Mouse (Mus musculus) embryo, embryonic 10.5 days (tissue): ENCODE measurements around the gene Rin2.

Source experiments
- DNase-seq: peaks from one replicate; pipeline ENCODE4 v3.0.0-alpha.2; 2015; ENCODE audit warnings: low spot score

Rin2 gene

GRCm38 (mm10) chr2:145829231-145829630 lies 154.2 kb downstream of the Rin2 start:
- no peak for DNase-seq

- no peak for DNase-seq
Measured at GRCm38 (mm10) chr2:145830417-145830816, 155.4 kb downstream of the Rin2 start.

- DNase-seq: peak; percentile 77
Measured at GRCm38 (mm10) chr2:145831949-145832835, 157.2 kb downstream of the Rin2 start.

DNA sequence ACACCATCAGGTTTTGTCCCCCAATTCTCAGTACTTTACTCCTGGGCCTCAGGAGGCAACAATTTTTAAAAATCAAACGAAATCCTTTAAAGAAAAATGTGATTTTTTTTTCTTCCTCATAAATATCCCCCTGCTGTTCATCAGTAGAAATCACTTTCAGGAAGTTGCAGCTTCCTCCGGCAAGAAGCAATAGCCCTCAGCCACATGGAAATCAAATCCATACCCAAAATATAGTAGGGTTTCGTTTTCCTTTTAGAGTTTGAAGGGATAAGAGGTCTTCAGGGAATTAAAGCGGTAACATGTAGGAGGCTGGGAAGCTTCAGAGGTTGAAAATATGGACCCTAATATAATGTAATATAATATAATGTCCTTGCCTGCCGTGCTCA lies 157.8 kb downstream of the Rin2 start:
- no peak for DNase-seq

GRCm38 (mm10) chr2:145833341-145833740 lies 158.3 kb downstream of the Rin2 start:
- DNase-seq: no peak

GRCm38 (mm10) chr2:145835920-145836319 lies 160.9 kb downstream of the Rin2 start:
- no peak for DNase-seq

DNA sequence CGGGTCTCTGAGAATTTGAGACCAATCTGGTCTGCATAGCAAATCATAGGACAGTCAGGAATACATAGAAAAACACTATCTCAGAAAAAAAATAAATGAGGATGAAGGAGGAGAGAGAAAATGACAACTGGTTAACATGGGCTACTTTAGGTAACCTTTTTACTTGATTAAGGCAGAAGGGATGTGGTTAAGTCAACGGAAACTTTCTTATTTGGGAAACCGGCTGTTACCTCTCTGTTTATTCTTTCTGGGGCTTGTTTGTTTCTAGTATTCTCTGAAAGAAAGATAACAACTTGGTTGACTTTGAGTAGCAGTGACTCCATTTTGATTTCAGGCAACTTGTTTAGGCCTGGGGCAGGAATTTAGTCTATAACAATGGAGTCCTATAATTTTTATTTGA lies 163.7 kb downstream of the Rin2 start:
- DNase-seq: no peak

GRCm38 (mm10) chr2:145839565-145840315 lies 164.7 kb downstream of the Rin2 start:
- DNase-seq: no peak

- no peak for DNase-seq
Measured at GRCm38 (mm10) chr2:145840320-145840719, 165.3 kb downstream of the Rin2 start.

DNA sequence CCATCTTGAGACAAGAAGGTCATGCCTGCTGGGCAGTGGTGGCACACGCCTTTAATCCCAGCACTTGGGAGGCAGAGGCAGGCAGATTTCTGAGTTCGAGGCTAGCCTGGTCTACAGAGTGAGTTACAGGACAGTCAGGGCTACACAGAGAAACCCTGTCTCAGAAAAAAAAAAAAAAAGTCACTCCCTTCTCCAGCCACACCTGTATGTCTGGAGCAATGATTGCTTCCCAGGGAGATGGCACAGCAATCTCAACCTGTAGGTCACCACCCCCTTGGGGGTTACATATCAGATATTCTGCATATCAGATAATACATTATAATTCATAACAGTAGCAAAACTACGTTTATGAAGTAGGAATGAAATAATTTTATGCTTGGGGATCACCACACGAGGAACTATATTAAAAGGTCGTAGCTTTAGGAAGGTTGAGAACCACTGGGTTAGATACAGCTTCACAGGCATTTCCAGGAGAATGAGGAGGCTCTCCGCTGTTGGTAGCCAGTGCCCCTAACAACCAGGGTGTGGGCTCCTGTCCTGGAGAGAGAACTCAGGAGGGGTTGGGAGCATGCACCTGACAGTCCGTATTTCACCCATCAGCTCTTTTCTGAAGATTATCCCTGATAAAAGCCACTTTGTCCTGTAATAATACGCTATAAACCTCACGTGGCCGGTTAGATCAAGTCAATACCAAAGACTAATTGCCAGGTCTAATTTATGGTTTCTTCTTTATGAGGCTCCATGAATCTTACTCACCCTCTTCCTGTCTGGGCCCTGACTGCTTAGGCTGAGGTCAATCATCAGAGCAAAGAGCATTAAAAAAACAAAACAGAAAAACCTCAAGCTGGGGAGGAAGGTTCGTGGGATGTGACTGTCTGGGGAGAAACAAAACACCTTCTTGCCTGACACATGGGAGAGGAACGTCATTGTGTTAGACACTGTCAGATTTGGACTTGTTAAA lies 166.2 kb downstream of the Rin2 start:
- DNase-seq: no peak

DNA sequence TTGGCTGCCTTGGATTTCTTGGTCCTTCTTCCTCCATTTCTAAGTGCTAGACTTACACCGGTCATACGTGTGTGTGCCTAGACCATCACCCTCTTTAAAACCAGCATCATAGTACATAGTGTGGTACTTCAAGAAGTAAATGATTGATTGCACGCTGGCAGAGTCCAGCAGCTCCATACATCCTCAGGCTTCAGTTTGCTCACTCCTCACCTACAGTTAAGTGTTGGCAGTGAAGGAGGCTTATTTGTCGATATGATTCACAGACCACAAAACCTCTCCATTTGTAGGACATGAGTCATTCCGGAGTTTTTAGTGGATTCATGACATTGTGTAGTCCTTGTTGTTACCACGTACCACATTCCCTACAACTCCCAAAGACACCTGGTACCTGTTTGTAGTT lies 168.3 kb downstream of the Rin2 start:
- DNase-seq: no peak

DNA sequence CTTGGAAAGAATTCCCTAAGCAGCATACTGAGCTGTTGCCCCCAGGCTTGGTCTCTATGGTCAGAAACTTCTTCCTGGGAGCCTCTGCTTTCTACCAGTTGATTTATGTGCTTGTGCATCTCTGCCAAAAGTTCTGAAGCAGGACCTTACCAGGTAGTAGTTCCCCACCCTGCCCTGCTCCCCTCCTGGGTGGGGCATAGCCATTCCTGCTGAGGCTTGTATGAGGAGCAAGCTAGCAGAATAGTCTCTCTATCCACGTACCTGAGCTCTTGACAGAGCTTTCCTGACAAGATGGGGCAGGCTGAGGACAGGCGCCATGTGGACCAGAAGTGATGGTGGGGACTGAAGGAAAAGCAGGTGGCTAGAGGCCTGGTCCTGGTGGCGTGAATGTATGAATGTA lies 171.6 kb downstream of the Rin2 start:
- DNase-seq: no peak

DNA sequence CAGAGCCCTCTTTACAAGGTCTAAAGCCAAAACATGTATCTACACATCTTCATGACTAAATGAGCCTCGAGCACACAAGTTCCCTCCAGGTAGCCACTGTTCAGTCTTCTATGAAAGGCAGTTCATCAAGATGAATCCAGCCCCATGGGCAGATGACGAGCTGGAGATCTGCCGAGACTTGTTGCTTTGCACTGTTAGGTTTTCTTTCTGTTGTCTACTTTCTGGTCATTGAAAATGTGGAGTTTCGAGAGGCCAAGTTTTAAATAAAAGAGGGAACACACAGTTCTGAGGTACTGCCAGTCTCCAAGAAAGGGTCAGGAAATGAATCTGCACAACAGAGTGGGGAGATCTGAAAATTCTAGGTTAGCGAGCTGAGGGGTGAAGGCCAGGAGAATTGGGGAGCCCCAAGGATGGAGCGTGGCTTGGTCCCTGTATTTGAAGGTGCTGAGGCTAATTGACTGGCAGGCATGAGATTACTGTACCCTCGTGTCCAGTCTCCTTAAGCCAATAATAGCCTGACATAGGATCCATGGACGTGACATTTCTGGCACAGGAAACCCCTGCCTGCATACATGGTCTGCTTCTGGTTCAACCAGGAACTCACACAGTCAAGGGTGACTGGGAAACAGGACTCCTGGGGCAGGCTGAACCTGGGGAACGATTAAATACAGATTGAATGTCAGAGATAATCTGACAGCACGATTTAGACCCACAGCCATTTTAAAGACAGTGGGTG lies 174.3 kb downstream of the Rin2 start:
- no peak for DNase-seq

- DNase-seq: peak; percentile 32
Measured at GRCm38 (mm10) chr2:145850779-145851178, 175.8 kb downstream of the Rin2 start.

- DNase-seq: no peak
Measured at GRCm38 (mm10) chr2:145855831-145856230, 180.8 kb downstream of the Rin2 start.

- DNase-seq: no peak
Measured at GRCm38 (mm10) chr2:145857864-145858263, 182.8 kb downstream of the Rin2 start.

DNA sequence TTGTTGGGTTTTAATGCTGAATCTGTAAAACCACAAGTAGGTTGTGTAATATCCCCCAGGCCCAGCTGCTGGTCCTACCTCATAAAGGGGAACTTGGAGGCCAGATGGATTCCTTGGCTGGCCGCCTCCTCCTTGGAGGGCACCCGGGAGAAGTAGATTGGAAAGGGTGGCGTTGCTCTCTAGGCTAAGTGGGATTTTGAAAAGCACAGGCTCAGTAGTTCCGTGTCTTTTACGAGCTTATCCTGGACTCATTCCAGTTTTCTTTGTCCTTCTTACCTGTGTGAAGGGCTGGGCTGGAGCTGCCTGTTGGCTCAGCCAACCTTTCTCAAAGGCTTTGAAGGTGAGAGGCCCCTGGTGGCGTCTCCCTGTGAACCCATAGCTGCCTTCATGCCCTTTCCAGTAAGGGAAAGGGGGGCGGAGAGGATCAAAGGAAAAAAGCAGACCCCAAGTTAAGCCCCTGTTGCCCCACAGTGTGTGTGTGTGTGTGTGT lies 184.5 kb downstream of the Rin2 start:
- no peak for DNase-seq

DNA sequence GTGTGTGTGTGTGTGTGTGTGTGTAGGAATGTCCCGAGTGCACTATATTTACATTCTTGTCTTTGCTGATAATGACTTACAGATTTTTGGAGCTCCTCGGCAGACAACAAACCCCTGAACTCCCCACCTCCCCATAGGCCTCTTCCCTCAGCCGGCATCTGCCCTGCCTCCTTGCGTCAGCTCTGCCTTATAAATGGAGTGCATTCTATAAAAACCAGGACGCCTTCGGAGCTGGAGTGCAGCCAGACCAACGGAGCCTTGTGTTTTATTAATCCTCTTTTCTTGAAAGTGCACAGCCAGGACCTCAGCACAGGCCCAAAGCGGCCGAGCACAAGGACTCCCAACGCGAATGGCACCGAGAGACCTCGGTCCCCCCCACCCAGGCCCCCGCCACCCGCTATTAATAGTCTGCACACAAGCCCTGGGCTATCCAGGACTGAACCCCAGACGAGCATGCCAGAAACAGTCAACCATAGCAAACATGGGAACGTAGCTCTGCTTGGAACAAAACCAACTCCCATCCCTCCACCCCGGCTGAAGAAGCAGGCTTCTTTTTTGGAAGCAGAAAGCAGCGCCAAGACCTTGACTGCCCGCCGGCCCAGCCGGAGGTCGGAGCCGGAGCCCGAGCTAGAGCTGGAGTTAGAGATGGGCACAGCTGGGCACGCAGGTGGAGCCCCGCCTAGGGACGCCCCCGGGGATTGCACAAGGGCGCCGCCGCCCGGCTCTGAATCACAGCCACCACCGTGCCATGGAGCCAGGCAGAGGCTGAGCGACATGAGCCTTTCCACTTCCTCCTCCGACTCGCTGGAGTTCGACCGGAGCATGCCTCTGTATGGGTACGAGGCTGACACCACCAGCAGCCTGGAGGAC lies 185.2 kb downstream of the Rin2 start:
- peak; percentile 65 for DNase-seq

DNA sequence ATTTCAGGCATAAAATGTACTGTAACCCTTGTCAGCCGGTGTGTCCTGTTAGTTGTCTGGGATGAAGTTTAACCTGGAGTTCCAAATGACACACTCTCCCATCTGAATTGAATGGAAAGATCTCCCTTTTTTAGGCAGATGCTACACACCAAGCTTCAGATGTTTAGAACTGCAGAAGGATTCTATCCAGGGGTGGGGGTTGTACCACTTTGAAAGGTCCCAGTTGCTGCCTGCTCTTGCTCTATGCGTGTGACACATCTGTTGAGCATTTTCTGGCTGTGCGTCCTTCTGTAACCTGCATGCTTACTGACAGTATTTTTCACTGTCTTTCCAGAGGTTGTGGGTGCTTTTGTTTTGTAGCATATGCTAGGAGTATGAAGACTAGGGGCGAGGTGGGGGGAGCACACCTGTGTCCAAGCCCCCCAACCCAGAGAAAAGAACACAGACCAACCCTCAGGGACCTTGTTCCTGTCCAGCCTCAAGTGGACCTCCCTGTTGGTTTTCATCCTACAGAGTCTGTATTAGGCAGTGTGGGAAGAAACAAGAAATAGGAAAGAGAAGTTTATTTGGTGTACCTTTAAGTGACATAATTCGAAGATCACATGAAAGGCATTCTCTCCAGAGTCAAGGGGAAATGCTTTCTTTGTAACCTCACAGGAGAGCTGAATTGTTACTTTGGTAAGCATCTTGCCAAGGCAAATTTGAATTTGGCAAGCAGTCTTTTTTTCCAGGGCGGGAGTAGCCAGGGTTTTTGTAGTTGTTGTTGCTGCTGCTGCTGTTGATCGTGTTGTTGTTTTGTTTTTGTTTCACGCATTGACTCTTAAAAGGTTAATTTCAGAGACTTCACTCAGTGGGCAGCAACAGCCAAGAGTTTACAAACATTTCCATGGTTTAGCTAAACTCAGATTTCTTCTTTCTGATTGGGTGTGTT lies 186.4 kb downstream of the Rin2 start:
- DNase-seq: no peak
